Mouse (Mus musculus): ENCODE results near the gene Scnn1b. TPM values are rescaled to one million over a fixed set of nuclear protein-coding genes. Genes with fewer than 3 reads are reported as not detected.

Scnn1b gene
- polyA plus RNA-seq, 1 experiment from 2014 or later = 24.9 TPM

DNA sequence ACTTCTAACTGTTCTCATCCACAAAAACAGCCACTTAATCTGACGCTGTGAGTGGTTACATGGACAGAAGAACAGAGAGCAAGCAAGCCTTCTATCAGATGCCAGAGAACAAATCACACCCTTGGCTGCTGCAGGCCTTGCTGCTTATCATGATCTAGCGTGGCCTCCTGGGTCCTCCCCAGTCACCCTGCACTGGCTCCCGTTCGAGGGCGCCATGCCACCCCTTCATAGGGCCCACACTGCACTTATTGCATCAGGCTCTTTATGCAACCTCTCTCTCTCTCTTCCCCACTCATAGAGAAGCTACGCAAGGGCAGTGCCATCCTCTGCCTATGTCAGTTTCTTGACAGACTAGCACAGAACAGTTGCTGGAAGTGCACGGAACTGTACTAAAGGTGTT lies 101.3 kb downstream of the Scnn1b start:
- 93% methylated on average over 7 of the region's 7 CpGs for WGBS
- Histone ChIP-seq H3K27me3 (ENCODE audit: control insufficient read depth, insufficient read depth, low read length) (no peaks in the 10 kb centered on the region), H3K36me3 (ENCODE audit: control insufficient read depth, insufficient read depth, low read length) (peaks cover 22% of the 10 kb centered on the region; the same call in 1 of the 2 replicates), H3K4me1 (ENCODE audit: control insufficient read depth, insufficient read depth, low read length) (no peaks in the 10 kb centered on the region), H3K4me2 (replicated peaks; ENCODE audit: low read depth, low read length) (no peak overlapping the region), H3K9ac (ENCODE audit: low read depth, low read length) (no peak overlapping the region), H3K4me3 (ENCODE audit: low read length) (no peak overlapping the region), H3K27ac (ENCODE audit: low read depth, low read length) (no peak overlapping the region), H3K9me3 (ENCODE audit: control insufficient read depth, low read length) (no peaks in the 10 kb centered on the region)
- ATAC-seq (ENCODE audit: low FRiP score, low TSS enrichment) = no peak

Other genes starting within 250 kb of the Scnn1b start
- 2.2 and 3.7 TPM in 2 replicates for gene Usp31, start 157.8 kb upstream of the Scnn1b start, polyA plus RNA-seq (2014; fragmentation: Nextera tagmentation; extraction: Ambion mirVana)
- 9.9 and 14.8 TPM in 2 replicates for gene Scnn1g, start 130.6 kb upstream of the Scnn1b start, polyA plus RNA-seq (2014; fragmentation: Nextera tagmentation; extraction: Ambion mirVana)
- 15.6 and 28.3 TPM in 2 replicates for gene Cog7, start 116.7 kb downstream of the Scnn1b start, polyA plus RNA-seq (2014; fragmentation: Nextera tagmentation; extraction: Ambion mirVana)
- gene Gga2, start 156.2 kb downstream of the Scnn1b start, polyA plus RNA-seq (2014; fragmentation: Nextera tagmentation; extraction: Ambion mirVana) = 55.9 and 56.1 TPM in 2 replicates
- 60.0 and 101 TPM in 2 replicates for gene Ubfd1, start 202.1 kb downstream of the Scnn1b start, polyA plus RNA-seq (2014; fragmentation: Nextera tagmentation; extraction: Ambion mirVana)
- gene Ears2, start 202.2 kb downstream of the Scnn1b start, polyA plus RNA-seq (2014; fragmentation: Nextera tagmentation; extraction: Ambion mirVana) = 13.4 and 19.6 TPM in 2 replicates
- 713 and 832 TPM in 2 replicates for gene Ndufab1, start 236.8 kb downstream of the Scnn1b start, polyA plus RNA-seq (2014; fragmentation: Nextera tagmentation; extraction: Ambion mirVana)

All from kidney, embryonic 14.5 days (tissue).